In genomic region chr3:56362543-56362942, GRCm38 (mm10) we compare ENCODE assay signal across 19 mouse cellular contexts.
A peak's percentile ranks its signal among the peaks of the same experiment; 100 is the strongest.
DNase-seq lines count a peak whose midpoint lies in the region; ATAC-seq and TF ChIP-seq lines count a peak whose summit lies in the region.
"Had no signal": no experiment of that assay in that cellular context is flagged by ENCODE, and none has a peak within 500 bp of the region (broad histone marks: within the 10 kb centered on the region; RNA-seq: fewer than 3 reads in every experiment).

No protein-coding gene starts in this region.

- no peak for TF ChIP-seq CTCF in lung, postnatal 0 days (IDR thresholded peaks at IDR 0.05)

- 0 out of 2 replicates have a peak, but pooled peaks cover 3% of the 10 kb centered on the region for H3K4me1 ChIP-seq in forebrain, embryonic 14.5 days (ENCODE audit: control insufficient read depth, insufficient read depth, low read length)
- H3K4me1 ChIP-seq in forebrain, embryonic 10.5 days, result 0 out of 2 replicates have a peak, but pooled peaks cover under 1% of the 10 kb centered on the region
- no peaks in the 10 kb centered on the region for H3K4me1 ChIP-seq in lung, postnatal 0 days (ENCODE audit: insufficient read depth, low read depth, low read length)
- H3K4me1 ChIP-seq: heart, embryonic 13.5 days; limb, embryonic 15.5 days; neural tube, embryonic 13.5 days had no signal

- H3K9ac ChIP-seq in forebrain, embryonic 14.5 days (ENCODE audit: low read length), result no peak overlapping the region
- no peak overlapping the region for H3K9ac ChIP-seq in lung, postnatal 0 days (replicated peaks; ENCODE audit: low read depth)
- H3K9ac ChIP-seq: heart, embryonic 13.5 days; limb, embryonic 15.5 days; neural tube, embryonic 13.5 days had no signal

- peak; percentile 81 for DNase-seq in forebrain, embryonic 14.5 days (ENCODE audit: low spot score)
- no peak for DNase-seq in forebrain, embryonic 10.5 days (ENCODE audit: extremely low spot score, low spot score)
- peak; percentile 89 for DNase-seq in brain, adult 2 months (ENCODE audit: low read depth, low spot score)
- peak; percentile 60 to 80 for DNase-seq in layer of hippocampus, adult 18-20 months (ENCODE audit: low spot score in 2 of 2)
- DNase-seq in left cerebral cortex, adult 9 months (ENCODE audit: low spot score in 2 of 2), result peak; percentile 63 to 72
- no peak for DNase-seq in spleen, postnatal 4 days (ENCODE audit: low spot score in 2 of 2)
- DNase-seq in gastrocnemius, postnatal 10 days, result no peak
- no peak for DNase-seq in lung, postnatal 0 days (ENCODE audit: low spot score)
- DNase-seq: adrenal gland, postnatal 25 days; cerebellum, adult 11 months; heart, postnatal 4 days; kidney, adult 9 months; lung, adult 18-20 months; thymus, postnatal 4 days had no signal

- no peaks in the 10 kb centered on the region for H3K36me3 ChIP-seq in forebrain, embryonic 14.5 days (ENCODE audit: control insufficient read depth, insufficient read depth, low read length)
- no peaks in the 10 kb centered on the region for H3K36me3 ChIP-seq in forebrain, embryonic 10.5 days (replicated peaks)
- no peaks in the 10 kb centered on the region for H3K36me3 ChIP-seq in lung, postnatal 0 days (ENCODE audit: insufficient read depth, low read length)
- H3K36me3 ChIP-seq: heart, embryonic 13.5 days; limb, embryonic 15.5 days; neural tube, embryonic 13.5 days had no signal

- no peak for TF ChIP-seq EP300 in lung, postnatal 0 days (IDR thresholded peaks at IDR 0.05)

- H3K27me3 ChIP-seq in forebrain, embryonic 14.5 days (replicated peaks; ENCODE audit: control insufficient read depth, insufficient read depth, low read length), result no peaks in the 10 kb centered on the region
- H3K27me3 ChIP-seq in forebrain, embryonic 10.5 days (ENCODE audit: poor library complexity, severe bottlenecking), result no peaks in the 10 kb centered on the region
- H3K27me3 ChIP-seq in lung, postnatal 0 days (replicated peaks; ENCODE audit: insufficient read depth, low read length), result no peaks in the 10 kb centered on the region
- H3K27me3 ChIP-seq: CH12.LX; heart, embryonic 13.5 days; limb, embryonic 15.5 days; neural tube, embryonic 13.5 days had no signal

- H3K9me3 ChIP-seq in forebrain, embryonic 14.5 days (replicated peaks; ENCODE audit: control insufficient read depth, low read length), result no peaks in the 10 kb centered on the region
- no peaks in the 10 kb centered on the region for H3K9me3 ChIP-seq in forebrain, embryonic 10.5 days
- no peaks in the 10 kb centered on the region for H3K9me3 ChIP-seq in lung, postnatal 0 days (ENCODE audit: low read length)
- H3K9me3 ChIP-seq: heart, embryonic 13.5 days; limb, embryonic 15.5 days; neural tube, embryonic 13.5 days had no signal

- WGBS in forebrain, embryonic 14.5 days, result 57% methylated on average over 2 of the region's 2 CpGs
- 93% methylated on average over 2 of the region's 2 CpGs for WGBS in forebrain, embryonic 10.5 days
- 75% methylated on average over 2 of the region's 2 CpGs for WGBS in lung, postnatal 0 days

- H3K27ac ChIP-seq in forebrain, embryonic 14.5 days (ENCODE audit: low read depth, low read length), result peak overlapping the region; percentile 16; the same call in 1 of the 2 replicates
- H3K27ac ChIP-seq in forebrain, embryonic 10.5 days, result no peak overlapping the region
- no peak overlapping the region for H3K27ac ChIP-seq in lung, postnatal 0 days (ENCODE audit: low read length)
- H3K27ac ChIP-seq: heart, embryonic 13.5 days; limb, embryonic 15.5 days; neural tube, embryonic 13.5 days had no signal

- no peak overlapping the region for H3K4me3 ChIP-seq in forebrain, embryonic 14.5 days (ENCODE audit: low read depth, low read length)
- H3K4me3 ChIP-seq in forebrain, embryonic 10.5 days, result no peak overlapping the region
- no peak overlapping the region for H3K4me3 ChIP-seq in lung, postnatal 0 days (ENCODE audit: low read depth, low read length)
- H3K4me3 ChIP-seq: heart, embryonic 13.5 days; limb, embryonic 15.5 days; neural tube, embryonic 13.5 days had no signal

- ATAC-seq in forebrain, embryonic 14.5 days, result peak; percentile 89
- no peak for ATAC-seq in lung, postnatal 0 days
- ATAC-seq: midbrain, embryonic 16.5 days had no signal

- H3K4me2 ChIP-seq in forebrain, embryonic 14.5 days (ENCODE audit: low read length), result no peak overlapping the region
- no peak overlapping the region for H3K4me2 ChIP-seq in lung, postnatal 0 days (replicated peaks; ENCODE audit: low read depth, low read length)
- H3K4me2 ChIP-seq: heart, embryonic 13.5 days; limb, embryonic 15.5 days; neural tube, embryonic 13.5 days had no signal

Comparison
In these comparisons a context has a peak if more than half of its experiments do, and no peak if none do; other contexts are left out.
1. DNase-seq: peak in forebrain, embryonic 14.5 days (single experiment), brain, adult 2 months (single experiment), layer of hippocampus, adult 18-20 months (2 of 2) and left cerebral cortex, adult 9 months (2 of 2); none in forebrain, embryonic 10.5 days (single experiment), spleen, postnatal 4 days (0 of 2), gastrocnemius, postnatal 10 days (single experiment) and lung, postnatal 0 days (single experiment).